Mouse (Mus musculus) ES-E14 (cell line): Measurements from ENCODE around the gene Hdac9. TPM values are rescaled to one million over a fixed set of nuclear protein-coding genes. Genes with fewer than 3 reads are reported as not detected.

ENCODE experiments used
- DNase-seq: peaks from one replicate; pipeline ENCODE4 v3.0.0-alpha.2; 2013; ENCODE audit warnings: low read depth, low spot score
- H3K27ac ChIP-seq: 2 replicates; pipeline ENCODE4 v1.5.1; 2012; ENCODE audit warnings: low read depth, mild to moderate bottlenecking, low read length, moderate library complexity, mixed read lengths; ENCODE audit not compliant: poor library complexity, insufficient read depth, severe bottlenecking
- H3K36me3 ChIP-seq: 2 replicates; pipeline ENCODE4 v1.6.1; 2012; ENCODE audit warnings: mild to moderate bottlenecking, low read length, moderate library complexity, mixed read lengths; ENCODE audit not compliant: control insufficient read depth, poor library complexity, insufficient read depth, severe bottlenecking
- H3K4me1 ChIP-seq, 2 experiments: fragments of 150-350 bp in 1 of 2; sonication (generic) in 1 of 2; 2 replicates each; pipeline ENCODE4 v1.6.1; 2012; ENCODE audit warnings: low read length in 2 of 2, mild to moderate bottlenecking in 1 of 2, mixed read lengths in 1 of 2; ENCODE audit not compliant: control insufficient read depth in 2 of 2, insufficient read depth in 2 of 2, poor library complexity in 1 of 2
- H3K4me3 ChIP-seq, 2 experiments: fragments of 150-350 bp in 1 of 2; sonication (generic) in 1 of 2; 2 replicates each; pipeline ENCODE4 v1.5.1; 2012; ENCODE audit warnings: low read length in 2 of 2, low read depth in 1 of 2, mild to moderate bottlenecking in 1 of 2, mixed read lengths in 1 of 2; ENCODE audit not compliant: insufficient read depth in 1 of 2, poor library complexity in 1 of 2, severe bottlenecking in 1 of 2
- H3K9ac ChIP-seq: 2 replicates; pipeline ENCODE4 v1.6.1; 2012; ENCODE audit warnings: low read depth, mild to moderate bottlenecking, low read length, mixed read lengths; ENCODE audit not compliant: poor library complexity, insufficient read depth, severe bottlenecking
- H3K9me3 ChIP-seq: fragments of 150-350 bp; sonication (generic); 2 replicates; pipeline ENCODE4 v1.6.1; 2012; ENCODE audit warnings: low read depth, mild to moderate bottlenecking, low read length; ENCODE audit not compliant: control insufficient read depth, insufficient read depth
- CHD2 ChIP-seq: IDR thresholded peaks from 2 replicates; pipeline ENCODE4 v1.6.1; 2014; ENCODE audit warnings: mild to moderate bottlenecking, low read depth, low read length, inconsistent platforms
- HCFC1 ChIP-seq: IDR thresholded peaks from 2 replicates; pipeline ENCODE4 v1.6.1; 2012; ENCODE audit warnings: low read length, inconsistent platforms, borderline replicate concordance; ENCODE audit not compliant: insufficient read depth
- MAFK ChIP-seq: IDR thresholded peaks from 2 replicates; pipeline ENCODE4 v1.6.1; 2014; ENCODE audit warnings: mild to moderate bottlenecking, low read depth, low read length, inconsistent platforms; ENCODE audit not compliant: insufficient read depth
- ZC3H11A ChIP-seq: IDR thresholded peaks from 2 replicates; pipeline ENCODE4 v1.6.1; 2012; ENCODE audit warnings: low read depth, mild to moderate bottlenecking, inconsistent platforms, low read length, borderline replicate concordance
- ZNF384 ChIP-seq: IDR thresholded peaks from 2 replicates; pipeline ENCODE4 v1.6.1; 2012; ENCODE audit warnings: low read depth, low read length, inconsistent platforms
- in situ Hi-C, 2 experiments: fragments of 600-800 bp; cut with MboI; formaldehyde crosslinking; loops; one replicate each; pipeline ENCODE4 v1.15.1; 2025; ENCODE audit warnings: low sequenced_read_pairs in 2 of 2, inconsistent platforms in 1 of 2; ENCODE audit not compliant: unreplicated experiment in 2 of 2
- total RNA-seq: library from RNA; depleted of rRNA; stranded (reverse); fragments of 300-350 nt; gene quantifications from 2 replicates; pipeline ENCODE4 v1.2.3, GENCODE M21; 2012

The Hdac9 gene
- total RNA-seq, 1 experiment, result 0.58 TPM

- TF ChIP-seq ZC3H11A (no peak), CHD2 (no peak), ZNF384 (no peak), HCFC1 (no peak), MAFK (no peak)
- Histone ChIP-seq H3K4me3 (no peak overlapping the region), H3K27ac (no peak overlapping the region), H3K9me3 (no peaks in the 10 kb centered on the region), H3K4me1 (peaks cover 0 to 6% of the 10 kb centered on the region in 2 experiments; a peak in 2 of 4 replicates), H3K9ac (no peak overlapping the region), H3K36me3 (no peaks in the 10 kb centered on the region)
- in situ Hi-C loops, result no loop called here
- DNase-seq, result peak; percentile 20
Observed at GRCm38 (mm10) chr12:34528201-34529164, 388.4 kb downstream of the Hdac9 start.

DNA sequence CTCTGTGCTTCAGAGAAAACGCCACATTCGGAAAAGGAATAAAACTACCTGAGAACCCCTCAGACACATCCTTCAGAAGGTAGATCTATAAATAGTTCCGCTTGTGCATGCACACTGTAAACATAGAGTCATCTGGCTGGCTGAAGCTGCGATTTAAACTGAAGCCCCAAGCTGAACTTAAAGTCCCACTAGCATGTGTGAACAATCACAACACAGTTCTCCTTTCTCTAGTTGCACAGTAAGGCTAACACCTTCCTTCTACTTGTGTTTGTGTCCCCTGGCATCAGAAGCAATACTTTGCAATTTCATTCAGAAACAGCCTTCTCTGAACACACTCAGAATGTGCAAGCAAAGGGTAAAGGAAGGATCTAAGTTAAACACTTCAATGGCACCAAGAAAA, 389.1 kb downstream of the Hdac9 start:
- no peaks in the 10 kb centered on the region for H3K9me3 ChIP-seq
- in situ Hi-C loops, result no loop called here
- no peak for TF ChIP-seq ZC3H11A
- TF ChIP-seq HCFC1, result no peak
- TF ChIP-seq MAFK, result no peak
- TF ChIP-seq ZNF384, result no peak
- no peak for TF ChIP-seq CHD2
- H3K9ac ChIP-seq, result no peak overlapping the region
- DNase-seq, result no peak
- no peak overlapping the region for H3K27ac ChIP-seq
- H3K36me3 ChIP-seq, result no peaks in the 10 kb centered on the region
- H3K4me3 ChIP-seq, result no peak overlapping the region
- H3K4me1 ChIP-seq, result peaks cover 0 to 6% of the 10 kb centered on the region in 2 experiments; a peak in 2 of 4 replicates

GRCm38 (mm10) chr12:34521468-34521867, 395.4 kb downstream of the Hdac9 start:
- in situ Hi-C loops, result no loop called here
- no peak overlapping the region for H3K4me3 ChIP-seq
- no peaks in the 10 kb centered on the region for H3K9me3 ChIP-seq
- TF ChIP-seq CHD2 (no peak), ZNF384 (no peak), HCFC1 (no peak), ZC3H11A (no peak), MAFK (no peak)
- no peaks in the 10 kb centered on the region for H3K36me3 ChIP-seq
- H3K4me1 ChIP-seq, result no peaks in the 10 kb centered on the region
- no peak for DNase-seq
- no peak overlapping the region for H3K27ac ChIP-seq
- no peak overlapping the region for H3K9ac ChIP-seq

GRCm38 (mm10) chr12:34516769-34517562, 399.9 kb downstream of the Hdac9 start:
- in situ Hi-C loops, result no loop called here
- no peaks in the 10 kb centered on the region for H3K36me3 ChIP-seq
- no peak for DNase-seq

More at GRCm38 (mm10) chr12:34516769-34517562, 399.9 kb downstream of the Hdac9 start:
- Histone ChIP-seq H3K27ac (no peak overlapping the region), H3K9ac (no peak overlapping the region), H3K4me1 (no peaks in the 10 kb centered on the region), H3K9me3 (no peaks in the 10 kb centered on the region), H3K4me3 (no peak overlapping the region)
- no peak for TF ChIP-seq MAFK
- TF ChIP-seq ZC3H11A, result no peak
- TF ChIP-seq CHD2, result no peak
- no peak for TF ChIP-seq HCFC1
- no peak for TF ChIP-seq ZNF384
